Mouse (Mus musculus): ENCODE results near the gene Plcl1. TPM values are rescaled to one million over a fixed set of nuclear protein-coding genes. Genes with fewer than 3 reads are reported as not detected.

The Plcl1 gene
- total RNA-seq, 2 experiments from 2014 or later, result 11.7 to 12.3 TPM

- DNase-seq (ENCODE audit: low spot score in 2 of 2), result peak; percentile 11 to 29
These were observed 387.1 kb downstream of the Plcl1 start for GRCm38 (mm10) chr1:55792817-55793216.

Other genes with a start within 250 kb of the Plcl1 start
- 10 to 100 TPM; 25.3 to 26.5 TPM for gene Rftn2, start 179.1 kb upstream of the Plcl1 start, total RNA-seq (2021)
- gene Mars2, start 168.7 kb upstream of the Plcl1 start, total RNA-seq (2021), result 10 to 100 TPM; 12.5 to 13.1 TPM
- gene Boll, start 42.5 kb upstream of the Plcl1 start, total RNA-seq (2021), result not detected